Mouse (Mus musculus) ES-E14 (cell line): ENCODE measurements around the gene Lgmn. TPM values are rescaled to one million over a fixed set of nuclear protein-coding genes. Genes with fewer than 3 reads are reported as not detected.

Experiments used
- DNase-seq: peaks from one replicate; pipeline ENCODE4 v3.0.0-alpha.2; 2013; ENCODE audit warnings: low read depth, low spot score
- H3K27ac ChIP-seq: 2 replicates; pipeline ENCODE4 v1.5.1; 2012; ENCODE audit warnings: low read depth, mild to moderate bottlenecking, low read length, moderate library complexity, mixed read lengths; ENCODE audit not compliant: poor library complexity, insufficient read depth, severe bottlenecking
- H3K36me3 ChIP-seq: 2 replicates; pipeline ENCODE4 v1.6.1; 2012; ENCODE audit warnings: mild to moderate bottlenecking, low read length, moderate library complexity, mixed read lengths; ENCODE audit not compliant: control insufficient read depth, poor library complexity, insufficient read depth, severe bottlenecking
- H3K4me1 ChIP-seq, 2 experiments: fragments of 150-350 bp in 1 of 2; sonication (generic) in 1 of 2; 2 replicates each; pipeline ENCODE4 v1.6.1; 2012; ENCODE audit warnings: low read length in 2 of 2, mild to moderate bottlenecking in 1 of 2, mixed read lengths in 1 of 2; ENCODE audit not compliant: control insufficient read depth in 2 of 2, insufficient read depth in 2 of 2, poor library complexity in 1 of 2
- H3K4me3 ChIP-seq, 2 experiments: fragments of 150-350 bp in 1 of 2; sonication (generic) in 1 of 2; 2 replicates each; pipeline ENCODE4 v1.5.1; 2012; ENCODE audit warnings: low read length in 2 of 2, low read depth in 1 of 2, mild to moderate bottlenecking in 1 of 2, mixed read lengths in 1 of 2; ENCODE audit not compliant: insufficient read depth in 1 of 2, poor library complexity in 1 of 2, severe bottlenecking in 1 of 2
- H3K9ac ChIP-seq: 2 replicates; pipeline ENCODE4 v1.6.1; 2012; ENCODE audit warnings: low read depth, mild to moderate bottlenecking, low read length, mixed read lengths; ENCODE audit not compliant: poor library complexity, insufficient read depth, severe bottlenecking
- H3K9me3 ChIP-seq: fragments of 150-350 bp; sonication (generic); 2 replicates; pipeline ENCODE4 v1.6.1; 2012; ENCODE audit warnings: low read depth, mild to moderate bottlenecking, low read length; ENCODE audit not compliant: control insufficient read depth, insufficient read depth
- CHD2 ChIP-seq: IDR thresholded peaks from 2 replicates; pipeline ENCODE4 v1.6.1; 2014; ENCODE audit warnings: mild to moderate bottlenecking, low read depth, low read length, inconsistent platforms
- HCFC1 ChIP-seq: IDR thresholded peaks from 2 replicates; pipeline ENCODE4 v1.6.1; 2012; ENCODE audit warnings: low read length, inconsistent platforms, borderline replicate concordance; ENCODE audit not compliant: insufficient read depth
- MAFK ChIP-seq: IDR thresholded peaks from 2 replicates; pipeline ENCODE4 v1.6.1; 2014; ENCODE audit warnings: mild to moderate bottlenecking, low read depth, low read length, inconsistent platforms; ENCODE audit not compliant: insufficient read depth
- ZC3H11A ChIP-seq: IDR thresholded peaks from 2 replicates; pipeline ENCODE4 v1.6.1; 2012; ENCODE audit warnings: low read depth, mild to moderate bottlenecking, inconsistent platforms, low read length, borderline replicate concordance
- ZNF384 ChIP-seq: IDR thresholded peaks from 2 replicates; pipeline ENCODE4 v1.6.1; 2012; ENCODE audit warnings: low read depth, low read length, inconsistent platforms
- in situ Hi-C, 2 experiments: fragments of 600-800 bp; cut with MboI; formaldehyde crosslinking; loops; one replicate each; pipeline ENCODE4 v1.15.1; 2025; ENCODE audit warnings: low sequenced_read_pairs in 2 of 2, inconsistent platforms in 1 of 2; ENCODE audit not compliant: unreplicated experiment in 2 of 2
- total RNA-seq: library from RNA; depleted of rRNA; stranded (reverse); fragments of 300-350 nt; gene quantifications from 2 replicates; pipeline ENCODE4 v1.2.3, GENCODE M21; 2012; rRNA removed

The Lgmn gene
- total RNA-seq, 1 experiment, result 99.1 TPM

DNA sequence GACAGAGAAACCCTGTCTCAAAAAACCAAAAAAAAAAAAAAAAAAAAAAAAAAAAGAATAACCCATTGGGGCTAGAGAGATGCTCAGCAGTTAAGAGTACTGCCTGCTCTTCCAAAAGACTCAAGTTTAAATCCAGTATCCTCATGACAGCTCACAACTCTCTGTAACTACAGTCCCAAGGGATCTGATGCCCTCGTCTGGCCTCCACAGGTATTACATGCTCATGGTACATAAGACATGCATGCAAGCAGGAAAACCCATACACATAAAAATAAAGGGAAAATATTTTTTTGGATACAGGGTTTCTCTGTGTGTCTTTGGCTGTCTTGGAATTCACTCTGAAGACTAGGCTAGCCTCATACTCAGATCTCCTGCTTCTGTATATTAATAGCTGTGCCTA lies 93.1 kb downstream of the Lgmn start:
- Histone ChIP-seq H3K4me1 (0 out of 4 replicates have a peak, but pooled peaks cover 0 to 1% of the 10 kb centered on the region in 2 experiments), H3K4me3 (no peak overlapping the region), H3K9ac (no peak overlapping the region), H3K36me3 (no peaks in the 10 kb centered on the region), H3K9me3 (no peaks in the 10 kb centered on the region), H3K27ac (no peak overlapping the region)
- TF ChIP-seq ZC3H11A (peak; percentile 74), ZNF384 (0 out of 2 replicates have a peak, but pooled peaks have one; percentile 53), CHD2 (no peak), MAFK (no peak), HCFC1 (no peak)
- in situ Hi-C loops, result no loop called here
- DNase-seq, result peak; percentile 58

- in situ Hi-C loops, result no loop called here
- DNase-seq, result no peak
- no peak for TF ChIP-seq ZNF384
- no peak for TF ChIP-seq CHD2
- TF ChIP-seq HCFC1, result no peak
- no peak for TF ChIP-seq ZC3H11A
- TF ChIP-seq MAFK, result no peak
- Histone ChIP-seq H3K4me3 (no peak overlapping the region), H3K27ac (no peak overlapping the region), H3K9ac (no peak overlapping the region), H3K36me3 (no peaks in the 10 kb centered on the region), H3K4me1 (0 out of 4 replicates have a peak, but pooled peaks cover 0 to 1% of the 10 kb centered on the region in 2 experiments), H3K9me3 (no peaks in the 10 kb centered on the region)
Measured at GRCm38 (mm10) chr12:102345031-102345815, 94.4 kb downstream of the Lgmn start.

Other genes with a start within 250 kb of the Lgmn start
- gene Rin3, start 156.8 kb downstream of the Lgmn start, total RNA-seq, result 2.3 and 3.8 TPM in 2 replicates
- gene Golga5, start 29.3 kb upstream of the Lgmn start, total RNA-seq, result 24.9 and 30.8 TPM in 2 replicates
- 11.9 and 26.5 TPM in 2 replicates for gene Chga, start 115.2 kb upstream of the Lgmn start, total RNA-seq